Mouse (Mus musculus) urinary bladder, postnatal 10 days (tissue): Measurements from ENCODE around the gene Asap3.
A peak's percentile ranks its signal among the peaks of the same experiment; 100 is the strongest.

ENCODE experiments used
- DNase-seq: peaks from one replicate; pipeline ENCODE4 v3.0.0; 2022; ENCODE audit warnings: low spot score

The Asap3 gene

DNA sequence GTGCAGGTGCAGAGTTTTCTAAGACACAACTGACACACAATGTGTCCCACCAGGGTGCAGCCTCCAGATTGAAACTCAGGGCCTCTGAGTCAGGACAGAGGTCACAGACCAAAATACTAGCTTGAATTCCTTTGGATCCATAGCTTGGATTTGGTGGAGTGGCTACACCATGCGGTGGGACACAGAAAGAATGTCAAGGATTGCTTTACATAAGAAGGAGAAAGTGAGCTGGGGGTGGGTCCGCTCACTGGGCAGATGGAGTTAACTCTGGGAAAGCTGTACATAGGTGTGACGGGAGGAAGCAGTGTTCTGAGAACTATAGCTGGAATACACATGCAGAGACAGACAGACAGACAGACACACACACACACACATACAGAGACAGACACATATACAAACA, 53.8 kb downstream of the Asap3 start:
- DNase-seq, result no peak

DNA sequence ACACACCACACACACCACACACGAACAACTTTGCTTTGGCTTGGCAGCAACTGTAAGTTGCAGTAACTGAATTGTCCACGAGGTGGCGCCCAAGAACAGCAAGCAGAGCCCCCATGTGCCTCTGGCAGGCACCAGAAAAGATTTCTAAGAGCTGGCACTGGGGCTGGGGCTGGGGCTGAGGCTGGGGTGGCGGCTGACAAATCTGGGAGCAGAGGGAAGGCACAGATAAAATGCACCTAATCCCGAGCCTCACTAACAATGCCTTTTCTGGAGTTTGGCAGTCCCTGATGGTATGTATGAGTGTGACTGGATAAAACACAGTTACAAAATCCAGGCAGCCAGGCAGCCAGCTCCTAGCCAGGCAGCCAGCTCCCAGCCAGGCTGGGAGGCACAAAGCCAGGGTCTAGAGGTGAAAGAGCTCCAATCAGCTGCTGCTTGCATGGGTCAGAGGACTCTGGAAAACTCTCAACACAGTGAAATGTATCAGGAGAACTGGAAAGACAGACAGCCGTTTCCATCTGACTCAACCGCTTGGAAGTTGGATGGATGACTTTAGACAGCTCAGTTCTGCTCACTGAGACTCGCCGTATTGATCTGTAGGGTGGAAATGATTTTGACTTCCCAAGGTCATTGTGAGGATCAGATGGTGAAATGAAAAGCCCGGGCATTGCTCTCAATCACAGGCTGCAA, 54.5 kb downstream of the Asap3 start:
- DNase-seq, result peak; percentile 78

DNA sequence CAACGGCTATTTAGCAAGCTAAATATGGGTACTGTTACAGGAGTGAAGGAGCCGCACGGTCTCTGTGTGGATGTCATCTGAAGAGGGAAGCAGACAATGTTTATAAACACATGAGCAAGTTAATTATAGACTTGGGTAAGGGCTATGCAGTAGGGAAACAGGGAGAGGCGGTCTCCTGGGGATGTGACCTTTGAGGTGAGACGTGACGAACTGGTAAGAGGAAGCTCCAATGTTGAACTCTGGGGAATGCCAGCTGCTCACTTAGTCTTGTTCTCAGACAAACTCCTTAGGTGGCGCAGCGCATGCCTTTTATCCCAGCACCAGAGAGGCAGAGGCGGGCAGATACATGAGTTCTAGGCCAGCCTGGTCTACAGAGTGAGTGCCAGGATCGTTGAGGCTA, 55.7 kb downstream of the Asap3 start:
- DNase-seq, result no peak

DNA sequence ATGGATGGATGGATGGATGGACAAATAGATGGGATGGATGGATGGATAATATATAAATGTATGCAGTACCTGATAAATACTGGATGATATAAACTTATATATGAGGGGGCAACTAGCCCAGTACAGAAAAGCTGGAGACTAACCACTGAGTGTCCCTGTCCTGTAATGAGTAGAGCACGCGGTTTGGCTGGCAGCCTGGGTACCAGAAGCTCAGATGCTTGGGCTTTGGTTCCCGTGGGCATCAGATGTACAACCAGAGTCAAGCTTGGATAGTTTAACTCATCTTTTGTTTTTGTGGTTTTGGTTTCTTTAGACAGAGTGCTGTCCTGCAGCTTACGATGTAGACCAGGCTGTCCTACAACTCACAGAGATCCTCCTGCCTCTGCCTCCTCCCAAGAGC, 57.4 kb downstream of the Asap3 start:
- DNase-seq, result no peak

GRCm38 (mm10) chr4:136266716-136267343, 60.7 kb downstream of the Asap3 start:
- no peak for DNase-seq

- DNase-seq, result no peak
These were observed 62.7 kb downstream of the Asap3 start for GRCm38 (mm10) chr4:136268912-136269311.

- no peak for DNase-seq
These were observed 64.5 kb downstream of the Asap3 start for GRCm38 (mm10) chr4:136270648-136271047.

DNA sequence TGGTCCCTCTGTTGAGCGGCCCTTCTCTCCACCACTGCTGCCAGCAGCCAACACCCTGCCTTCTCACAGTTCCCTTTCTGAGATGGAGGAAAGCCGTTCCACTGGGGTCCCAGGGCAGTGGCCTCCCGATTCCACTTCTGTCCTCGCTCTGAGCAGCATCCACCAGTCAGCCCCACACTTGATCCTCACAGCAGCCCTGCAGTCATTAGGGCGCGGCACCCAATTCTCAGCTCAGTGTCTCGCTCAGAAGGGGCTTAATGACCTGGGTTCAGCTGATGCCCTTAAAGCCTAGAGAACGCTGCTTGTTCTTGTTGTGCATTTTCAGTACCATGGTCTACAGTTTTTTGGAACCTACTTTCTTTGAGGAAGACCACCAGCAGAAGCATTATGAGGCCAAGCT, 74.9 kb downstream of the Asap3 start:
- DNase-seq, result no peak

- no peak for DNase-seq
These were observed 75.4 kb downstream of the Asap3 start for GRCm38 (mm10) chr4:136281611-136282010.

DNA sequence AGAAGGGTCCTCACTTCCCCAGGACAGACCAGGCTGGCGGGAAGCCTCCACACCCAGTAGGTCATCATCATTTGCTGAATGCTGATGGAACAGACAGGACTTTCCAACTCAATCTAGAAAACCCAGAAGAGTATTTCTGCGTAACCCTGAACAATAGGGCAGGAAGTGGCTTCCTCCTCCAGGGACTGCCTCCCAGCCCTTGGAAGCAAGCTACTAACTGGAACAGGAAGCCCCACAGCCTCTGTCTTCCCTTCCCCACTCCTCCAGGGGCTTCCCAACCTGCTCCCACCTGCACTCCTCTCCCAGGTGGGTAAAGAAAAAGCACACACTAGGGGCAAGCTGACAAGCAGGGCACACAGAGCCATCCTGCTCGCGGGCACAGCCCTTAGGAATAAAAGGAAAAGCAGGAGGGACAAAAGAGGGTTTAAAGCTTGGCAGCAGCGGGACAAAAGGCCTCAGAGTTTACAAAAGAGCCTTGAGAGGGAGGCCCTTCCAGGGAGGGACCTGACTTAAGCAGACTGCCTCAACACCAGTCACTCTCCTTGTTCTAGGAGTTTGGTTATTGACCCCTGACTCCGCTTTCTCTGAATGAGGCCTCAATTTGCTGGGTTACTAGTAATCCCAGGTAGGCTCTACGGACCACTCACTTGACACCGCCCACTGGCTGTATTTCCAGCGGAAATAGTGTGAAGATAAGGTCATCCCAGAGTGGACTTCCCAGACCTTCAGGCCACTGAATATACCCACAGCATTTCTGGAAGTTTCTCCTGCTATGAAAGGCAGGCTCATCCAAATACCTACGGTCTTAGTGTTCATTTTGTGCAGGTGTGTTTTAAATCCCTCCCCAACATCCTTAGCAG, 76.7 kb downstream of the Asap3 start:
- DNase-seq, result no peak

DNA sequence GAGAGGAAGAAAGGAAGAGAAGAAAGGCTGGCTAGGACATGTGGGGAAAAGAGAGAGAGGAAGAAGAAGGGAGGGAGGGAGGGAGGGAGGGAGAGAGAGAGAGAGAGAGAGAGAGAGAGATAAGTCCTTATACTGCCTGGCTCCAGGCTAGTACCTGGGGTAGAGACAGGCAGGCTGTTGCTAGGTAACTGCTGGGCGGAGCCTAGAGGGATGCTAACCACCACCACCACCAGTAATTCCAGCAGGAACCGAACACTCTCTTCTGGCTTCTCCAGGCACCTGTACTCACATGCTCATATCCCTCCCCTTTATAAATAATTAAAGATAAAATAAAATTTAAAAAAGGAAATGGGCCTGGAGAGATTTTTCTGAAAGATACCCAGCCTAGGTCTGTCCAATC, 77.6 kb downstream of the Asap3 start:
- no peak for DNase-seq

DNA sequence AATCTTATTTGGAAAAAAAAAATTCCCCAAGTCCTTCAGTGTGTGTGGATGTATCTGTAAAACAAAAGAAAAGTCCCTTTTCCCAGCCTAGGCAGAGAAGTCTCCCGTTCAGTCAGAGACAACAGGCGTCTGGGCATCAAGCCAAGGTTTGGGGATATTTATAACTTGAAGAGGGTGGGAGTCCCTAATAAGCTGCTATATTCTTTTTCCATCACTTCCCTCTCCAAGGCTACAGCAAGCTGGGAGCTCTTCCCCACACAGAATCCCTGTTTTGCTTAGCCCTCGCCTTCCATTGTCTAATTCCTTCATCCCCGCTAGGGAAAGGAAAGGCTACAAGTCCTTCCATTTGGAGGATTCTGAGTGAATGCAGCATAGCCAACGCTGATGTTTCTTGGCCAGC, 78.3 kb downstream of the Asap3 start, which contains the start of gene Zfp46:
Gene Zfp46, plus strand, starts transcription at position 229 of the 400 bp plus-strand sequence.
- DNase-seq, result no peak

GRCm38 (mm10) chr4:136284891-136285290, 78.7 kb downstream of the Asap3 start:
- DNase-seq, result no peak

- peak; percentile 77 for DNase-seq
These were observed 79.2 kb downstream of the Asap3 start for GRCm38 (mm10) chr4:136285348-136285810.

GRCm38 (mm10) chr4:136285811-136286371, 79.7 kb downstream of the Asap3 start:
- peak; percentile 88 for DNase-seq

- DNase-seq, result no peak
These were observed 84.0 kb downstream of the Asap3 start for GRCm38 (mm10) chr4:136289918-136290780.

DNA sequence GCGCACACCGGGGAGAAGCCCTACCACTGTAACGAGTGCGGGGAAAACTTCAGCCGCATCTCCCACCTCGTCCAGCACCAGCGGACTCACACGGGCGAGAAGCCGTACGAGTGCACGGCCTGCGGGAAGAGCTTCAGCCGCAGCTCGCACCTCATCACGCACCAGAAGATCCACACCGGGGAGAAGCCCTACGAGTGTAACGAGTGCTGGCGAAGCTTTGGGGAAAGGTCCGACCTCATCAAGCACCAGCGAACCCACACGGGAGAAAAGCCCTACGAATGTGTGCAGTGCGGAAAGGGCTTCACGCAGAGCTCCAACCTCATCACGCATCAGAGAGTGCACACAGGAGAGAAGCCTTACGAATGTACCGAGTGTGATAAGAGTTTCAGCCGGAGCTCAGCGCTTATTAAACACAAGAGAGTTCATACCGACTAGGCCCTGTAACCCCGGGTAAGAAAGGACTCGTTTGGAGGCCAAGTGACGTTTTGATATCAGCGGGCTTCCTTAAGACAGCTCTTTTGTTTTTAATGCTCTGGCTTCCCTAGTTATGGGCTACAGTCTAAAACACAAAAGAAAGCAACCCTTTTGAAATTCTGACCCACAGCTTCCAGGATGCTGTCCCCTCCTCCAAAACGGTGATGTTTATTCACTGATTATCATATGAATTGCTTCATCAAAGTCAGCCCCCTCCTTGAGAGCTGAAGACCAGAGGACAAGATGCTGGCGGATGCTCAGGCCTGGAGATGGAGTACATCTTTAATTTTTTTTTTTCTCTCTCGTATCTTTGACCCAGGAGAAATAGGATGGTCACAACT, 84.8 kb downstream of the Asap3 start:
- DNase-seq, result no peak

DNA sequence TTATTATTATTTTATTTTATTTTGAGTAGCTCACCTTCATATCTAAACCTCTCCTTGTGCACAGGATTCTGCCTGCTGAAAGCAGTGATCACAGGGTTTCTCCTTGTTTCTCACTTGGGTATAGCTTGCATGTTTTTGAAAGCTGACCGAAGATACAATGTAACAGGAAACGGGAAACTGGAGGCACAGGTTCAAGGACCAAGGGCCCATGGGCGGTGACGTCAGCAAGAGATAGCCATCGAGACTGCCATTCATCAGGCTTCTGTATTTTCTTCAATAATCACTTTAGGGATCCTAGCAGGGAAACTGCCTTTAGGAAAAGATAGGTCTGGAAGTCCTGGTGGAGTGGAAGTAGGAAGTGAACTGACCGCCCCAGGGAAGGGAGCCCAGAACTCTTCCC, 85.5 kb downstream of the Asap3 start:
- DNase-seq, result no peak
